Mouse (Mus musculus): ENCODE results near the gene Stam. TPM values are rescaled to one million over a fixed set of nuclear protein-coding genes. Genes with fewer than 3 reads are reported as not detected.

Gene Stam
- 42.5 TPM for total RNA-seq (2023)

DNA sequence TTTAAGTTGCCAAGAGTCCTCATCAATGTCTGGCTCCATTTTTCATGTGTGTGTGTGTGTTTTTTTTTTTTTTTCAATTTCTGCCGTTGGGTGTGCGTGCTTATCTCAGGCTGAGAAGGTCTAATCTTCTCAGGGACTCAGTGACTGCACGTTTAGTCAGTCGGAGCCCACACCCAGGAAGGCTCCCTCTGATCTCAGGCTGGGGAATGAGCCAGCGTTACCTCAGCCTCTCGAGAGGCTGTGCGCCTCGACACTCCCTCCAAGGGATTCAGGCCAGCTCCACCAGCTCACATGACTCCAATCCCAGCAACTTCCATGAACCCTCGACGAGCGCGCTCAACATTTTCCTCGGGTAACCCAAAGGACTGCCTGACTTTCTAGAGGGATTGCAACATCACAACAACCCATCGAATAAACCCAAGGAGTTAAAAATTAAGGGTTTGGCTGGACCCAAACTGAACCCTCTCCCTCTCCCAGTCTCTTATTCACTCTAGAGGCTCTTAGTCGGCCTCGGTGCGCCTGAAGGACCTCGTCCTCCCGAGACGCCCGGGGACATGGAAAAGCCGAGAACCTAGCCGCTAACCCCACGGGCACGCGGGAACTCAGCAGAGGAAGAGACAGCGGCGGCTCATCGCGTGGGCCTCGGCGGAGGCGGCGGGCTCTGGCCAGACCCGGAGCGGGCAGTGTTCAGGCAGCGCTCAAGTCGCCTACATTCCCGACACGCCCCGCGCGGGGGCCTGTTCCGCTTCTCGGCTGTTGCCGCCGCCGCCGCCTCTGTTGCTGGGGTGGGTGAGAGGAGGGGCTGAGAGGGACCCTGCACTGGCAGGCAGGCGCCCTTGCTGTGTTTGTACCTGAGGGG lies at the start of gene Stam:
TSS of gene Stam (plus strand) at position 737 of the 859 bp plus-strand sequence.

DNA sequence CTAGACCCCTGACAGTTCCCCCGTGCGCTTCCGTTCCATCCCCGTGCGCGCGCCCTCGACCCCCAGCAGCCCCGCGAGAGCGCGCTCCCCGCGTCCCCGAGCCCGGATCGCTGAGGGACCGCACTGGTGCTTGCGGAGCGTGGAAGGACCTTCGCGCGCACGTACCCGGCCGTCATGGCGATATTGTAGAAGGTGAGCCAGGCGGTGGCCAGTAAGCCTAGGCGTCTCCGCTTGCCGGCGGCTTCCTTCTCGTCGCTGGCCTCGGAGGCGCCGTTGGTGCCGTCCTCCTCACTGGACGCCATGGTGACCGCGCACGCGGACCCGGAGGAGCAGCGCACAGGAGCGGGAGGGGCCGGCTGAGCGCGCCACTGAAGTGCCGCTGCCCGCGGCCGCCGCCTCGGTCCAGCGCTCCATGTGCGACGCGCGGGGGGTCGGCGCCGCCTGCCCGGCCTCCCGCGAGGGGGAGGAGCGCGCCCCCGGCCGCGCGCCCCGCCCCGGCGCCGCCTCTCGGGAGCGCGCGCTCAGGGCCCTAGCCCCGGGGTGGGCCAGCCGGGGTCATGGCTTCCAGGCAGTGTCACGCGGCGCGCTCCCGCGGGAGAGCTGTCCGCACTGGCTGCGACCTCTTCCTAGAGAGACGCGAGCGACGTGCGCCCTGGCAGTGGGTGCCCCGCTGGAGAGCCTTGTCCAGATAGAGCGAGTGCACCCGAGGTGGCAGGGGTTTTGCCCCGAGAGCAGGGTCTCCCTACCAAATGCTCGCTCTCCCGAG lies 18.1 kb upstream of the Stam start, which contains the start of gene Hacd1:
TSS of gene Hacd1 (minus strand) at position 570 of the 766 bp plus-strand sequence.

DNA sequence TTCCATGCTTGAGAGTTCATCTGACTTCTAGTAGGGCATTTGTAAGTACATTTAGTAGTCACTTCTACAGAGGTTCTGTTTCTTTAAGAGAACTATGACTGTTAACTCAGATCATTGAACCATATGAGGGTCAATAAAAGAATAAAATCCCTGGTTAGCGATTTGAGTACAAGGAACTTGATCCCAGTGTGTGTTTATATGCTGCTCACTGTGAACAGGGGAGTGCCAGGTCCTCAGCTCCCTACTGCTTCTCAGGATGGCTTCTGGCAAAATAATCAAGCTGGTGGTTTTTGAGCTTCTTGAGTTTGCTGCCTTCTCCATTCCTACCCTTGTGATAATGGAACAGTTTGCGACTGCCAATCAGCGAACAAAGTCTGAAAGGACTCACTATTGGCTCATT lies 100.4 kb downstream of the Stam start, which contains the start of gene Tmem236:
TSS of gene Tmem236 (plus strand) at position 190 of the 400 bp plus-strand sequence.

Other genes with a start within 250 kb of the Stam start
- not detected for gene Hacd1, start 18.0 kb upstream of the Stam start, total RNA-seq (2023)
- not detected for gene Tmem236, start 100.4 kb downstream of the Stam start, total RNA-seq (2023)
- 2.1 TPM for gene Mrc1, start 155.3 kb downstream of the Stam start, total RNA-seq (2023)

Data from CD8-positive naive resting alpha-beta T cell, adult 57 days (primary cell).